Mouse (Mus musculus) bone marrow macrophage, adult 2 months (primary cell): Measurements from ENCODE around the gene Itgav.

Source experiments
- CTCF ChIP-seq: IDR thresholded peaks from 2 replicates; pipeline ENCODE4 v1.5.1; 2012; ENCODE audit warnings: low read depth, mild to moderate bottlenecking, low read length, moderate library complexity
- POLR2A ChIP-seq: IDR thresholded peaks from 2 replicates; pipeline ENCODE4 v1.6.1; 2012; ENCODE audit warnings: mild to moderate bottlenecking, low read depth, low read length, borderline replicate concordance

DNA sequence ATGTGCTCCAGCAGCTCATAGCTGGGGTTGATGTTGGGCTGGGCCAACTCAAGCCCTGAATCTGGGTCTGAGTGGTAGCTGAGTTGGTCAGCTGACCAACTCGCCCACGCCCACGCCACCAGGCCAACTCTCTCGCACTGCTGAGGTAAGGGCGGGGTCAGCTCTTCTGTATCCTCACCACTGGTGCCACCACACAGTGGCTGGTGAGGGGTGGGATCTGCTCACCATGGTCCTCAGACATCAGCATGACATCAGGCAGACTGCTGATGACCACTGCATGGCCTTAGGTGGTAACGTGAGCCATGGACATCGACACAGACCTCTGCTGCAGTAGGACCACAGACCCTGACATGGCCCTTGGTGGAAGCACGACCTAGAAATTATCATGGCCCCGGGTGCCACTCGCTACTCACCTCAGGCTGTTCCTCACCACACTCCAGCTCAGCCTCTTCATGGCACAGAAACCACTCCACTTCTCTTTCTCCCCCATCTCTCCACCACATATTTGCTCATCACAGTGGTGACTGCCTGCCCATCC, 24.5 kb downstream of the Itgav start:
- TF ChIP-seq CTCF, result no peak
- TF ChIP-seq POLR2A, result no peak
